Mouse (Mus musculus) kidney, adult 2 months (tissue): Measurements from ENCODE around the gene Slc8a3. TPM values are rescaled to one million over a fixed set of nuclear protein-coding genes. Genes with fewer than 3 reads are reported as not detected.

Experiments used
- DNase-seq: peaks from one replicate; pipeline ENCODE4 v3.0.0; 2021
- H3K27ac ChIP-seq: fragments of 200-500 bp; 2 replicates; pipeline ENCODE4 v1.5.1; 2012; ENCODE audit warnings: low read depth, low read length, control low read depth, inconsistent platforms; ENCODE audit not compliant: insufficient read depth
- H3K27me3 ChIP-seq: fragments of 200-500 bp; replicated peaks from 2 replicates; pipeline ENCODE4 v1.6.1; 2012; ENCODE audit warnings: mild to moderate bottlenecking, moderate library complexity, low read length, inconsistent platforms; ENCODE audit not compliant: control insufficient read depth, insufficient read depth
- H3K36me3 ChIP-seq: fragments of 200-500 bp; 2 replicates; pipeline ENCODE4 v1.6.1; 2012; ENCODE audit warnings: mild to moderate bottlenecking, moderate library complexity, low read length, inconsistent platforms; ENCODE audit not compliant: control insufficient read depth, insufficient read depth
- H3K4me1 ChIP-seq: fragments of 200-500 bp; 2 replicates; pipeline ENCODE4 v1.6.1; 2011; ENCODE audit warnings: low read length; ENCODE audit not compliant: control insufficient read depth, insufficient read depth
- H3K4me3 ChIP-seq: fragments of 200-500 bp; 2 replicates; pipeline ENCODE4 v1.5.1; 2011; ENCODE audit warnings: mild to moderate bottlenecking, low read depth, low read length, control low read depth; ENCODE audit not compliant: insufficient read depth
- CTCF ChIP-seq: fragments of 200-500 bp; conservative IDR thresholded peaks from 2 replicates; pipeline ENCODE4 v1.5.1; 2011; ENCODE audit warnings: low read depth, mild to moderate bottlenecking, control low read depth, low read length, moderate library complexity, mixed read lengths; ENCODE audit not compliant: insufficient read depth, insufficient read length
- POLR2A ChIP-seq: fragments of 200-500 bp; IDR thresholded peaks from one replicate; pipeline ENCODE4 v1.6.1; 2011; ENCODE audit warnings: low read depth, low read length, control low read depth
- WGBS: fragments of 180-500 bp; shearing (Covaris S2); methylation state at CpG from one replicate; pipeline ENCODE4 v1.1.7; 2018; 5-methylcytosine and 5-hydroxymethylcytosine counted together
- polyA plus RNA-seq: library from polyadenylated mRNA; depleted of rRNA; stranded (reverse); fragments of >200 nt; gene quantifications from 2 replicates; pipeline ENCODE4 v1.2.3, GENCODE M21; 2012

The Slc8a3 gene
- polyA plus RNA-seq, 1 experiment = 0.17 TPM

GRCm38 (mm10) chr12:81197468-81198075, 135.4 kb downstream of the Slc8a3 start:
- WGBS = 55% methylated on average over 5 of the region's 5 CpGs
- Histone ChIP-seq H3K4me1 (no peaks in the 10 kb centered on the region), H3K27ac (no peak overlapping the region), H3K36me3 (no peaks in the 10 kb centered on the region), H3K27me3 (no peaks in the 10 kb centered on the region), H3K4me3 (no peak overlapping the region)
- TF ChIP-seq POLR2A = no peak
- TF ChIP-seq CTCF = no peak
- no peak for DNase-seq

DNA sequence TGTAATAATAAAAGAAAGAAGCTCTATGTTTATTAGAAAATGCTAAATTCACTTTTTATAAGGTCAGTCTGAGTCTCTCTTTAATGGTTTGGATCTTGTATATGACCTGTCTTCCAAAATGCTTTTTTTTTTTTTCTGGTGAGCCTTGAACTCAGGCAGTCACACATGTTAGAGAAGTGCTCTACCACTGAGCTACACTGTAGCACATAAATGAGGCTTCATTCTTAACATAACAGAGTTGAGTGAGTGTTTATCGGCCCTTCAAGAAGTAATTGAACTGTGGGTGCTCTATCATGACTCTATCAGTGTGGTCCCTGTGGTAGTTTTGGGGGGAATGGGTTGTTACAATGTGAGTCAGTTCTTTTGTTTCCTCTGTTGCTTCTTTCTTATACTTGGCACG, 139.0 kb downstream of the Slc8a3 start:
- Histone ChIP-seq H3K27ac (no peak overlapping the region), H3K4me3 (no peak overlapping the region), H3K27me3 (no peaks in the 10 kb centered on the region), H3K36me3 (no peaks in the 10 kb centered on the region), H3K4me1 (peaks cover 4% of the 10 kb centered on the region; the same call in 1 of the 2 replicates)
- DNase-seq = no peak
- TF ChIP-seq POLR2A (no peak), CTCF (no peak)
- WGBS = 77% methylated on average over 2 of the region's 2 CpGs

GRCm38 (mm10) chr12:81189636-81190035, 143.3 kb downstream of the Slc8a3 start:
- WGBS = 68% methylated on average over 1 of the region's 1 CpGs
- DNase-seq = peak; percentile 27
- no peak overlapping the region for H3K27ac ChIP-seq
- no peak overlapping the region for H3K4me3 ChIP-seq
- TF ChIP-seq CTCF = no peak
- no peak for TF ChIP-seq POLR2A
- peaks cover 4% of the 10 kb centered on the region; the same call in 1 of the 2 replicates for H3K4me1 ChIP-seq
- H3K27me3 ChIP-seq = no peaks in the 10 kb centered on the region
- no peaks in the 10 kb centered on the region for H3K36me3 ChIP-seq

DNA sequence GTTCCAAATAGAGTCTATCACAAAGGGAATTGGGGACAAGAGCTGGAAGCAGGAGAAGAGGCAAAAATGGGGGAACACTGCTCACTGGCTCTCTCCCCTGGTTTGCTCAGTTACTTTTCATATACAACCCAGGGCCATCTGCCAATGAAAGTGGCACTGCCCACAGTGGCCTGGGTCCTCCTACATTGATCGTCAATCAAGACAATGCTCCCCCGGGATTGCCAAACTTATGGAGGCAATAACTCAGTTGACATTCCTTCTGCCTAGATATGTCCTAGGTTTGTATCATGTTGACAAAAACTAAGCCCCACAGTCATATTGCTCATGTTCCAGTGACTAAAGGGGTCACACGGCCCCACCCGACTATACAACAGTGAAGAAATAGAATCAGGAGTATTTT, 144.0 kb downstream of the Slc8a3 start:
- Histone ChIP-seq H3K27me3 (no peaks in the 10 kb centered on the region), H3K4me1 (peaks cover 4% of the 10 kb centered on the region; the same call in 1 of the 2 replicates), H3K27ac (no peak overlapping the region), H3K4me3 (no peak overlapping the region), H3K36me3 (no peaks in the 10 kb centered on the region)
- 90% methylated on average over 4 of the region's 4 CpGs for WGBS
- no peak for TF ChIP-seq POLR2A
- no peak for TF ChIP-seq CTCF
- no peak for DNase-seq

GRCm38 (mm10) chr12:81188423-81188822, 144.6 kb downstream of the Slc8a3 start:
- Histone ChIP-seq H3K36me3 (no peaks in the 10 kb centered on the region), H3K4me1 (peaks cover 4% of the 10 kb centered on the region; the same call in 1 of the 2 replicates), H3K27ac (no peak overlapping the region), H3K27me3 (no peaks in the 10 kb centered on the region), H3K4me3 (no peak overlapping the region)
- 63% methylated on average over 3 of the region's 3 CpGs for WGBS
- DNase-seq = peak; percentile 25
- TF ChIP-seq POLR2A (no peak), CTCF (no peak)

DNA sequence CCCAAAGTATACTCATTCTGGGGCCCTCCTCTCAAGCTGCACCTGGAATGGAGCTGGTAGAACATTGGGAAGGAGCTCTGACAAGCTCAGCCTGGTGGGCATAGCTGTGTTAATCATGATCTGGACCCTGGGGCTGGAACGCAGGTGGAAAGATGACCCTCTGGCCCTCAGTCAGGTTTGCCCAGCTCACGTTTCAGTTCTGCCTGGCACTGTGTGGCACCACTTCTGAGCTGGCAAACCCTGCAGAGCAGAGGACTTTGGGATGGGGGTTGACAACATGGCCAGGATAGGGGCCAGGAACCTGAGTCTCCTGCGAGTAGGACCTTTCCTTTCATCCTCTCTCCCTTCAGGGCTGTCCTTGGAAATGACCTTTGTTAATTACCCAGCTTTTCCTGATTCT, 146.3 kb downstream of the Slc8a3 start:
- peak; percentile 7 for DNase-seq
- no peaks in the 10 kb centered on the region for H3K36me3 ChIP-seq
- 45% methylated on average over 3 of the region's 3 CpGs for WGBS
- H3K27ac ChIP-seq = no peak overlapping the region
- H3K27me3 ChIP-seq = no peaks in the 10 kb centered on the region
- H3K4me1 ChIP-seq = peaks cover 4% of the 10 kb centered on the region; the same call in 1 of the 2 replicates
- H3K4me3 ChIP-seq = no peak overlapping the region
- TF ChIP-seq POLR2A = no peak
- no peak for TF ChIP-seq CTCF

DNA sequence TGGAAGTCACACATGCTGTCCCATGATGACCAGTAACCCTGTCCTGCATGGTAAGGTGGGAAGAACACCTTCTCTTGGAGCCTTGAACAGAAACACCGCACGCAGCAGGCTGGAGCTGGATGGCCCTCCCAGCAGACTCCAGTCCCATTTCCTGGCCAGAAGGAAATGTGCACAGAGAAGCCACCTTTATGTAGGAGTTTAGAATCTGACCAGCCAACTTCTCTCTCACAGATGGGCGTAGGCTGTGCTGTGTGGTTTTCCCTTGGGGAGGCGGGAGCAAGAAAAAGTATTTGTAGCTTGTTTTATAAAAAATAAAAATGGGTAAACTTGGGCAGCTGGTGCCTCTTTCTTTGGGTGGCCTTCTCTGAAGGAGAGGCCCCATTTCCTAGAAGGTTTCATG, 146.9 kb downstream of the Slc8a3 start:
- Histone ChIP-seq H3K27ac (no peak overlapping the region), H3K27me3 (no peaks in the 10 kb centered on the region), H3K36me3 (no peaks in the 10 kb centered on the region), H3K4me1 (peaks cover 4% of the 10 kb centered on the region; the same call in 1 of the 2 replicates), H3K4me3 (no peak overlapping the region)
- no peak for TF ChIP-seq POLR2A
- TF ChIP-seq CTCF = no peak
- 85% methylated on average over 4 of the region's 4 CpGs for WGBS
- no peak for DNase-seq
